Mouse (Mus musculus): ENCODE results near the gene Ptk6.

DNA sequence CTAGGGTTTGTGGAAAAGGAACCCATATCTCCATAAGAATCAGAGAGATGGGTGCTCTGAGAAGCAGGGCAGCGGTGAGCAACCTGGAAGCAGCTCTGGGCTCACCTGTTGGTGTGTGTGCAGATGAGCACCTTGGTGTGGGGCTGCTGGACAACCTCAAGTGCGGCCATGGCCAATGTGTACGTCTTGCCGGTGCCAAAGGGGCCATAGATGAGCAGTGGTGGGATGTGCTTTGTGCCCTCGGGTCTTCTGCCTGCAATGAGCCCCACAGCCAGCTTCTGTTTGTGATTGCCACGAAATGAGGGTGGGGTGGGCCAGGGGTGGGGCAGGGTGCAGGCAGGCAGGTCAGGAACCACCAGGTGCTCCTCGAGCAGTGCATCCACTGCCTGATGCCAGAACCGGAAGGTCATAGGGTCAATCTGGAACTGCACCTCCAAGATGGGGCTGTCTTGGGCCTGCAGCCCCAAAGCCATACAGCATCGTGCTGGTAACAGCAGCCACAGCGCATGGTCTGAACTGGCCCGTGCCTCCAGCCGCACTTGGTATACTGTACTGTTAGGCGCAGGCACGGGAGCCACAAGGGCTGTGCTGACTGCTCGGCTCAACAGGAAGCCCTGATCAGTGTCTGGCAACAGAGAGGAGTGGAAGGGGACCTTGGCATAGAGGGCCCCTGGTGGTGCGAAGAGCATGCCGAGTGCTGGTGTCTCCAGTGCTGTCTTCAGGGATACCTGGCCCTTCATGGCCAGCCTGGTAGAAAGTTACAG lies 34.8 kb upstream of the Ptk6 start:
- TF ChIP-seq CTCF (conservative IDR thresholded peaks at IDR 0.05; ENCODE audit: insufficient read depth, insufficient read length, low read depth, low read length) (no peak), POLR2A (IDR thresholded peaks at IDR 0.05; ENCODE audit: low read depth, low read length) (no peak)
